Mouse (Mus musculus) small intestine, adult 2 months (tissue): ENCODE data around the gene Ipo13.

Source experiments
- CTCF ChIP-seq: fragments of 200-500 bp; IDR thresholded peaks from 2 replicates; pipeline ENCODE4 v1.5.1; 2012; ENCODE audit warnings: low read depth, mild to moderate bottlenecking, control low read depth, inconsistent platforms, low read length, moderate library complexity, mixed read lengths; ENCODE audit not compliant: insufficient replicate concordance, insufficient read length; ENCODE audit errors: extremely low read depth
- POLR2A ChIP-seq: fragments of 200-500 bp; IDR thresholded peaks from 2 replicates; pipeline ENCODE4 v1.6.1; 2012; ENCODE audit warnings: low read depth, mild to moderate bottlenecking, control low read depth, inconsistent platforms, low read length, moderate library complexity

DNA sequence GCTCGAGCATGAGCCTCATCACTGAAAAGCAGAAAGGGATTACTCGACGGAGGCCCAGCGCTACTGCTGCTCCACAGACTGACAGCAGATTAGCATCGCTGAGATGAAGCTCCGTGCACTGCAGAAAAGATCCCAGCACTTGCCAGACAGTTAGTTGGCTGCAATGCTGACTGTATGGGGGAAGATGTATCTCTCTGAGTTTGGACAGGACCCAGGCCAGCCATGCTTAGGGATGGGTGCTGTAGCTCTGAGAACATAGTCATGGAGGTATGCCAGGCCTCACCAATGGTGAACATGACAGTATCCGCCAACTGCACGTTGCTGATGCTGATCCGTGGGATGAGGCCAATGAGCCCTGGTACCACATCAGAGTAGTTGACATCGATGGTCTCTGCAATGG, 10.7 kb downstream of the Ipo13 start:
- TF ChIP-seq POLR2A (no peak), CTCF (no peak)
